ENCODE assay signal across 8 mouse cellular contexts in genomic region chr5:41762141-41762946, GRCm38 (mm10). TPM values are rescaled to one million over a fixed set of nuclear protein-coding genes. Genes with fewer than 3 reads are reported as not detected.
DNase-seq lines count a peak whose midpoint lies in the region; ATAC-seq lines count a peak whose summit lies in the region.

No protein-coding gene starts in this region.

- no peak for DNase-seq in kidney, adult 18-20 months
- DNase-seq in embryonic facial prominence, embryonic 11.5 days (ENCODE audit: low spot score), result no peak
- no peak for DNase-seq in cerebellum, adult 18-20 months
- DNase-seq in thymus, postnatal 10 days (ENCODE audit: low spot score in 2 of 2), result no peak
- DNase-seq in frontal cortex, postnatal 25 days (ENCODE audit: low spot score in 2 of 2), result no peak

- peak overlapping the region; percentile 45 for H3K4me2 ChIP-seq in kidney, embryonic 15.5 days
- H3K4me2 ChIP-seq in embryonic facial prominence, embryonic 11.5 days (ENCODE audit: low read depth, low read length), result peak overlapping the region; percentile 13
- H3K4me2 ChIP-seq in intestine, embryonic 16.5 days (ENCODE audit: low read depth, low read length), result peak overlapping the region; percentile 71
- H3K4me2 ChIP-seq in neural tube, embryonic 15.5 days, result peak overlapping the region; percentile 59

- peak overlapping the region; percentile 24 for H3K4me3 ChIP-seq in kidney, embryonic 15.5 days (replicated peaks)
- H3K4me3 ChIP-seq in embryonic facial prominence, embryonic 11.5 days (ENCODE audit: low read depth, low read length), result peak overlapping the region; percentile 41
- H3K4me3 ChIP-seq in intestine, embryonic 16.5 days (ENCODE audit: low read length), result peak overlapping the region; percentile 55
- H3K4me3 ChIP-seq in neural tube, embryonic 15.5 days (replicated peaks), result peak overlapping the region; percentile 34

- H3K4me1 ChIP-seq in kidney, embryonic 15.5 days, result peaks cover 37% of the 10 kb centered on the region
- peaks cover 12% of the 10 kb centered on the region for H3K4me1 ChIP-seq in embryonic facial prominence, embryonic 11.5 days (ENCODE audit: control insufficient read depth, insufficient read depth, low read length)
- peaks cover 13% of the 10 kb centered on the region; the same call in 1 of the 2 replicates for H3K4me1 ChIP-seq in intestine, embryonic 16.5 days (ENCODE audit: control insufficient read depth, insufficient read depth, low read length)
- H3K4me1 ChIP-seq in neural tube, embryonic 15.5 days, result peaks cover 33% of the 10 kb centered on the region

- H3K9me3 ChIP-seq in kidney, embryonic 15.5 days (replicated peaks), result no peaks in the 10 kb centered on the region
- no peaks in the 10 kb centered on the region for H3K9me3 ChIP-seq in embryonic facial prominence, embryonic 11.5 days (replicated peaks; ENCODE audit: control insufficient read depth, low read length)
- no peaks in the 10 kb centered on the region for H3K9me3 ChIP-seq in intestine, embryonic 16.5 days (ENCODE audit: control insufficient read depth, low read length)
- no peaks in the 10 kb centered on the region for H3K9me3 ChIP-seq in neural tube, embryonic 15.5 days (replicated peaks)

- ATAC-seq in kidney, embryonic 15.5 days (replicated peaks; ENCODE audit: low FRiP score), result no peak
- no peak for ATAC-seq in embryonic facial prominence, embryonic 11.5 days (replicated peaks; ENCODE audit: insufficient number of reproducible peaks, low FRiP score, low TSS enrichment, low read depth)
- ATAC-seq in intestine, embryonic 16.5 days, result no peak
- no peak for ATAC-seq in neural tube, embryonic 15.5 days (ENCODE audit: low FRiP score)

- peaks cover 96% of the 10 kb centered on the region for H3K27me3 ChIP-seq in kidney, embryonic 15.5 days
- H3K27me3 ChIP-seq in embryonic facial prominence, embryonic 11.5 days (ENCODE audit: control insufficient read depth, insufficient read depth, low read length), result peaks cover 76% of the 10 kb centered on the region
- peaks cover 75% of the 10 kb centered on the region for H3K27me3 ChIP-seq in intestine, embryonic 16.5 days (replicated peaks; ENCODE audit: control insufficient read depth, insufficient read depth, low read length)
- peaks cover 90% of the 10 kb centered on the region for H3K27me3 ChIP-seq in neural tube, embryonic 15.5 days (replicated peaks)

- H3K27ac ChIP-seq in kidney, embryonic 15.5 days, result no peak overlapping the region
- no peak overlapping the region for H3K27ac ChIP-seq in embryonic facial prominence, embryonic 11.5 days (replicated peaks; ENCODE audit: low read depth, low read length)
- H3K27ac ChIP-seq in intestine, embryonic 16.5 days (ENCODE audit: low read length), result no peak overlapping the region
- no peak overlapping the region for H3K27ac ChIP-seq in neural tube, embryonic 15.5 days (replicated peaks)

- no peak overlapping the region for H3K9ac ChIP-seq in kidney, embryonic 15.5 days
- peak overlapping the region; percentile 18 for H3K9ac ChIP-seq in embryonic facial prominence, embryonic 11.5 days (replicated peaks; ENCODE audit: low read length)
- H3K9ac ChIP-seq in intestine, embryonic 16.5 days (ENCODE audit: low read depth, low read length), result peak overlapping the region; percentile 68
- H3K9ac ChIP-seq in neural tube, embryonic 15.5 days (replicated peaks), result no peak overlapping the region

- no peaks in the 10 kb centered on the region for H3K36me3 ChIP-seq in kidney, embryonic 15.5 days
- H3K36me3 ChIP-seq in embryonic facial prominence, embryonic 11.5 days (replicated peaks; ENCODE audit: control insufficient read depth, insufficient read depth, low read depth, low read length), result no peaks in the 10 kb centered on the region
- H3K36me3 ChIP-seq in intestine, embryonic 16.5 days (ENCODE audit: control insufficient read depth, insufficient read depth, low read length), result no peaks in the 10 kb centered on the region
- H3K36me3 ChIP-seq in neural tube, embryonic 15.5 days, result no peaks in the 10 kb centered on the region

- 4% methylated on average over 27 of the region's 27 CpGs for WGBS in kidney, embryonic 15.5 days
- 1% methylated on average over 27 of the region's 27 CpGs for WGBS in embryonic facial prominence, embryonic 11.5 days
- 11% methylated on average over 27 of the region's 27 CpGs for WGBS in intestine, embryonic 16.5 days
- 2% methylated on average over 27 of the region's 27 CpGs for WGBS in neural tube, embryonic 15.5 days

RNA-seq across cellular contexts. Expression of gene Nkx3-2, which starts 2.0 kb away (rescaled TPM):
- polyA plus RNA-seq in kidney, embryonic 15.5 days (2015; fragmentation: Nextera tagmentation; extraction: Ambion mirVana), result not detected in 2 replicates
- 1.8 and 2.2 TPM in 2 replicates for polyA plus RNA-seq in embryonic facial prominence, embryonic 11.5 days (2014; fragmentation: Nextera tagmentation; extraction: Ambion mirVana)
- polyA plus RNA-seq in intestine, embryonic 16.5 days (2015; fragmentation: Nextera tagmentation; extraction: Ambion mirVana), result 1.5 and 1.9 TPM in 2 replicates
- 0.23 and 0.82 TPM in 2 replicates for polyA plus RNA-seq in neural tube, embryonic 15.5 days (2015; fragmentation: Nextera tagmentation; extraction: Ambion mirVana)

RNA-seq across cellular contexts. Expression of gene Rab28, which starts 54.4 kb away (rescaled TPM):
- polyA plus RNA-seq in kidney, embryonic 15.5 days (2015; fragmentation: Nextera tagmentation; extraction: Ambion mirVana), result 56.6 and 58.3 TPM in 2 replicates
- polyA plus RNA-seq in embryonic facial prominence, embryonic 11.5 days (2014; fragmentation: Nextera tagmentation; extraction: Ambion mirVana), result 91.7 and 99.4 TPM in 2 replicates
- polyA plus RNA-seq in intestine, embryonic 16.5 days (2015; fragmentation: Nextera tagmentation; extraction: Ambion mirVana), result 41.9 and 49.6 TPM in 2 replicates
- polyA plus RNA-seq in neural tube, embryonic 15.5 days (2015; fragmentation: Nextera tagmentation; extraction: Ambion mirVana), result 56.5 and 63.7 TPM in 2 replicates

Comparison
In these comparisons a context has a peak if more than half of its experiments do, and no peak if none do; other contexts are left out.
1. H3K4me2 ChIP-seq: peak in every context shown above with its lines; median percentile 71 in intestine, embryonic 16.5 days; 59 in neural tube, embryonic 15.5 days; 45 in kidney, embryonic 15.5 days; 13 in embryonic facial prominence, embryonic 11.5 days.
2. H3K9ac ChIP-seq: peak in embryonic facial prominence, embryonic 11.5 days (single experiment) and intestine, embryonic 16.5 days (single experiment); none in kidney, embryonic 15.5 days (single experiment) and neural tube, embryonic 15.5 days (single experiment).
3. Peak in every context shown above with its lines, with median percentiles within 50 percentile points of each other: H3K4me3 ChIP-seq.